Mouse (Mus musculus) cortical plate, adult 2 months (tissue): ENCODE measurements around the gene Snx14. TPM values are rescaled to one million over a fixed set of nuclear protein-coding genes. Genes with fewer than 3 reads are reported as not detected.

Source experiments
- H3K27ac ChIP-seq: fragments of 200-500 bp; 2 replicates; pipeline ENCODE4 v1.5.1; 2012; ENCODE audit warnings: low read length, control low read depth, inconsistent platforms; ENCODE audit not compliant: insufficient read depth
- H3K4me1 ChIP-seq: fragments of 200-500 bp; 2 replicates; pipeline ENCODE4 v1.6.1; 2011; ENCODE audit warnings: low read length; ENCODE audit not compliant: control insufficient read depth, insufficient read depth
- H3K4me3 ChIP-seq: fragments of 200-500 bp; 2 replicates; pipeline ENCODE4 v1.5.1; 2011; ENCODE audit warnings: mild to moderate bottlenecking, low read length, control low read depth; ENCODE audit not compliant: insufficient read depth
- CTCF ChIP-seq: fragments of 200-500 bp; IDR thresholded peaks from 2 replicates; pipeline ENCODE4 v1.5.1; 2011; ENCODE audit warnings: mild to moderate bottlenecking, control low read depth, low read length; ENCODE audit not compliant: insufficient read depth; ENCODE audit errors: extremely low read depth
- POLR2A ChIP-seq: fragments of 200-500 bp; IDR thresholded peaks from 2 replicates; pipeline ENCODE4 v1.6.1; 2011; ENCODE audit warnings: mild to moderate bottlenecking, low read length, control low read depth; ENCODE audit not compliant: insufficient read depth; ENCODE audit errors: extremely low read depth
- polyA plus RNA-seq: library from polyadenylated mRNA; depleted of rRNA; stranded (reverse); fragments of >200 nt; gene quantifications from 2 replicates; pipeline ENCODE4 v1.2.3, GENCODE M21; 2012

The Snx14 gene
- polyA plus RNA-seq, 1 experiment = 46.4 TPM

GRCm38 (mm10) chr9:88388826-88389225 is 49.9 kb downstream of the Snx14 start:
- Histone ChIP-seq H3K4me1 (no peaks in the 10 kb centered on the region), H3K27ac (no peak overlapping the region), H3K4me3 (no peak overlapping the region)
- no peak for TF ChIP-seq CTCF
- no peak for TF ChIP-seq POLR2A

DNA sequence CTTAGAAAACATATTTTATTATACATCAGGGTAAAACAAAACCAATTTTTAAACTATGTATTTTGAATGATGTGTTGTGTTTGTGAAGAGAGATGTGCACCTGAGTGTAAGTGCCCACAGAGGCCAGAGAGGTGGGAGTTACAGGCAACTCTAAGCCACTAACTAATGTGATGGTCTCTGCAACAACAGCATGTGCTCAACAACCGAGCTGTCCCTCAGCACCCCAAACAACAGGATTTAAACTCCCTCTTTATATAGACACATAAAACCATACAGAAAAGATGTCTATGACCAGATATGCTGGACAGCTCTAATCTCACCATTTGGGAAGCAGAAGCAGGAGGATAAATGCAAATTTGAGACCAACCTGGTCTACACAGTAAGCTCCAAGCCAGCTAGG is 58.2 kb downstream of the Snx14 start:
- H3K4me1 ChIP-seq = no peaks in the 10 kb centered on the region
- H3K4me3 ChIP-seq = no peak overlapping the region
- TF ChIP-seq POLR2A (no peak), CTCF (no peak)
- no peak overlapping the region for H3K27ac ChIP-seq

- no peak overlapping the region for H3K27ac ChIP-seq
- H3K4me3 ChIP-seq = no peak overlapping the region
- TF ChIP-seq POLR2A (no peak), CTCF (no peak)
- H3K4me1 ChIP-seq = no peaks in the 10 kb centered on the region
Measured at GRCm38 (mm10) chr9:88380076-88380475, 58.7 kb downstream of the Snx14 start.

DNA sequence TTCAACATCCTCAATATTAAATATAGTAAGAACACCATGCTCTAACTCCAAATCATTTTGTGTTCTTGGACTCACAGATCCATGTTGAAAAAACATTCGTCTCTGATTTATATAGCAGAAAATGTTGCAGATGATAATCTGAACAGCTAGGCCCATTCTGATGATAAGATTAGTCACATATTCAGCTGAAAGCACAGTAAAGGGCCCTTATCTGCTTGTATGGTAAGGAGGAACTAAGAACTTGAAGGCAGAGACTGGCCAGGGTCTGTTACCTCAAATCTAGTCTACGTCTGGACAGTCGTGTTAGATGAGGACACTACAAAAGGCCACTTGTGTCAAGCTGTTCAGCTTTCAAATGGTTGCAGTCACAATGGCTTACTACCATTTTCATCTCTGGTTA is 59.7 kb downstream of the Snx14 start:
- no peak for TF ChIP-seq CTCF
- TF ChIP-seq POLR2A = no peak
- no peak overlapping the region for H3K4me3 ChIP-seq

GRCm38 (mm10) chr9:88377483-88377882 is 61.3 kb downstream of the Snx14 start:
- no peak for TF ChIP-seq POLR2A
- TF ChIP-seq CTCF = no peak
- H3K27ac ChIP-seq = no peak overlapping the region
- H3K4me3 ChIP-seq = no peak overlapping the region
- peaks cover 1% of the 10 kb centered on the region; the same call in 1 of the 2 replicates for H3K4me1 ChIP-seq

More for the DNA sequence above, 59.7 kb downstream of the Snx14 start:
- Histone ChIP-seq H3K27ac (no peak overlapping the region), H3K4me1 (no peaks in the 10 kb centered on the region)

GRCm38 (mm10) chr9:88373001-88373400 is 65.8 kb downstream of the Snx14 start:
- Histone ChIP-seq H3K4me1 (peaks cover 1% of the 10 kb centered on the region; the same call in 1 of the 2 replicates), H3K27ac (no peak overlapping the region), H3K4me3 (no peak overlapping the region)
- TF ChIP-seq CTCF (no peak), POLR2A (no peak)

- TF ChIP-seq CTCF (no peak), POLR2A (no peak)
- Histone ChIP-seq H3K27ac (no peak overlapping the region), H3K4me1 (peaks cover 1% of the 10 kb centered on the region; the same call in 1 of the 2 replicates), H3K4me3 (no peak overlapping the region)
Measured at GRCm38 (mm10) chr9:88371201-88371600, 67.6 kb downstream of the Snx14 start.

GRCm38 (mm10) chr9:88369666-88370065 is 69.1 kb downstream of the Snx14 start:
- TF ChIP-seq CTCF = no peak
- TF ChIP-seq POLR2A = no peak
- H3K4me1 ChIP-seq = peaks cover 1% of the 10 kb centered on the region; the same call in 1 of the 2 replicates
- H3K4me3 ChIP-seq = no peak overlapping the region
- H3K27ac ChIP-seq = no peak overlapping the region

DNA sequence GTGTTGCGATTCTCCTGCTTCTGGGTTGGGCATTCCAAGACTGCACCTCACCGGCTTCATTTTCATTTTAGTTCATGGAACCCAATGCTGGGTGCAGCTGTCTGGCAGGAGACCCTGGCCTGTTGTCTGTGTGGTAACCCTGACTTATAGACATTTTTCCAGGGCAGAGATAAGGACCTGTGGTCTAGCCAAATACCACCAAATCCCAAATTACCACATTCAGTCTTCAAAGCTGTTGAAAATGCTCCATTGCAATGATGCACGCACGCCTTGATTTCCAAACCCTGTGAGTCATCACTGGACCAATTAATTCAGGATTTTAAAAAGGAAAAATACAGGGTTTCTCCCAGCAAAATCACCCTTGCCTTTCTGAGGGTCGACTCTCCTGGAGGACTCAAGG is 70.3 kb downstream of the Snx14 start:
- Histone ChIP-seq H3K27ac (no peak overlapping the region), H3K4me1 (no peaks in the 10 kb centered on the region; the same call in 1 of the 2 replicates), H3K4me3 (no peak overlapping the region)
- no peak for TF ChIP-seq POLR2A
- TF ChIP-seq CTCF = no peak

DNA sequence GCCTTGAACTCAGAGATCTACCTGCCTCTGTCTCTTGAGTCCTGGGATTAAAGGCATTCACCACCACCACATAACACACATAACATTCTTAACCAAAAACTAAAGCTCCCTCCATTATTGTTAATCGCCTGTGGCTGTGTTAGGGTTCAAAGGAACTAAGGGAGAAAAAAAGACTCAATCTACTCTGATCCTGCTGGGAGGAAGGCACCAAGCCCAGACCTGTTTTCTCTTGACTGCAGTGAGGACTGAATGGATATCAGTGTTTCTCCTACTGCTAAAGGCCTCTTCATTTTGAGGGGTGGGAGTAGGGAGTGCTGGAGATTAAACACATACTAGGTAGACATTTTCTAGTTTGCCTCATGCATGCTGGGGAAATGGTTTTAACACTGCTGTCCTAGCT is 71.0 kb downstream of the Snx14 start:
- Histone ChIP-seq H3K27ac (no peak overlapping the region), H3K4me3 (no peak overlapping the region), H3K4me1 (no peaks in the 10 kb centered on the region)
- TF ChIP-seq CTCF = no peak
- TF ChIP-seq POLR2A = no peak
